Mouse (Mus musculus) midbrain, embryonic 10.5 days (tissue): ENCODE data around the gene Cntnap2. TPM values are rescaled to one million over a fixed set of nuclear protein-coding genes. Genes with fewer than 3 reads are reported as not detected.

ENCODE experiments used
- DNase-seq: peaks from one replicate; pipeline ENCODE4 v3.0.0-alpha.2; 2017; ENCODE audit warnings: low spot score
- H3K27ac ChIP-seq: fragments of 300-500 bp; sonication (generic); replicated peaks from 2 replicates; pipeline ENCODE4 v1.5.1; 2016; ENCODE audit warnings: mild to moderate bottlenecking
- H3K27me3 ChIP-seq: fragments of 300-500 bp; sonication (generic); 2 replicates; pipeline ENCODE4 v1.6.1; 2016; ENCODE audit warnings: low read depth, mild to moderate bottlenecking; ENCODE audit not compliant: poor library complexity, severe bottlenecking
- H3K36me3 ChIP-seq: fragments of 300-500 bp; sonication (generic); 2 replicates; pipeline ENCODE4 v1.6.1; 2016; ENCODE audit warnings: mild to moderate bottlenecking, moderate library complexity
- H3K4me1 ChIP-seq: fragments of 300-500 bp; sonication (generic); 2 replicates; pipeline ENCODE4 v1.6.1; 2016
- H3K4me3 ChIP-seq: fragments of 300-500 bp; sonication (generic); 2 replicates; pipeline ENCODE4 v1.5.1; 2016; ENCODE audit warnings: mild to moderate bottlenecking, moderate library complexity
- H3K9me3 ChIP-seq: fragments of 300-500 bp; sonication (generic); replicated peaks from 2 replicates; pipeline ENCODE4 v1.6.1; 2016; ENCODE audit warnings: mild to moderate bottlenecking
- WGBS: fragments of 180-500 bp; shearing (Covaris S2); methylation state at CpG from one replicate; pipeline ENCODE4 v1.1.7; 2016; 5-methylcytosine and 5-hydroxymethylcytosine counted together
- polyA plus RNA-seq: library from polyadenylated mRNA; unstranded; fragments of >200 nt; fragmentation: Nextera tagmentation; extraction: Ambion mirVana; gene quantifications from 2 replicates; pipeline ENCODE4 v1.2.1, GENCODE M21; 2016

The Cntnap2 gene
- polyA plus RNA-seq, 1 experiment from 2014 or later: 23.2 TPM

GRCm38 (mm10) chr6:46232889-46233288 is 1173.7 kb downstream of the Cntnap2 start:
- Histone ChIP-seq H3K27me3 (no peaks in the 10 kb centered on the region), H3K27ac (no peak overlapping the region), H3K9me3 (no peaks in the 10 kb centered on the region), H3K4me1 (no peaks in the 10 kb centered on the region), H3K4me3 (no peak overlapping the region), H3K36me3 (no peaks in the 10 kb centered on the region)
- WGBS: 97% methylated on average over 1 of the region's 1 CpGs
- no peak for DNase-seq

- DNase-seq: no peak
- Histone ChIP-seq H3K27me3 (no peaks in the 10 kb centered on the region), H3K9me3 (no peaks in the 10 kb centered on the region), H3K4me1 (no peaks in the 10 kb centered on the region), H3K36me3 (no peaks in the 10 kb centered on the region), H3K4me3 (no peak overlapping the region), H3K27ac (no peak overlapping the region)
- 72% methylated on average over 2 of the region's 2 CpGs for WGBS
Observed at GRCm38 (mm10) chr6:46240349-46240748, 1181.2 kb downstream of the Cntnap2 start.

- DNase-seq: no peak
- Histone ChIP-seq H3K9me3 (no peaks in the 10 kb centered on the region), H3K27ac (no peak overlapping the region), H3K4me1 (no peaks in the 10 kb centered on the region), H3K36me3 (no peaks in the 10 kb centered on the region), H3K4me3 (no peak overlapping the region), H3K27me3 (no peaks in the 10 kb centered on the region)
- 26% methylated on average over 1 of the region's 1 CpGs for WGBS
Observed at GRCm38 (mm10) chr6:46263171-46263570, 1204.0 kb downstream of the Cntnap2 start.

- Histone ChIP-seq H3K27ac (no peak overlapping the region), H3K4me3 (no peak overlapping the region), H3K36me3 (no peaks in the 10 kb centered on the region), H3K4me1 (no peaks in the 10 kb centered on the region), H3K9me3 (no peaks in the 10 kb centered on the region), H3K27me3 (no peaks in the 10 kb centered on the region)
- DNase-seq: no peak
- 87% methylated on average over 5 of the region's 5 CpGs for WGBS
Observed at GRCm38 (mm10) chr6:46346946-46347345, 1287.8 kb downstream of the Cntnap2 start.

GRCm38 (mm10) chr6:46361091-46361490 is 1301.9 kb downstream of the Cntnap2 start:
- H3K27me3 ChIP-seq: no peaks in the 10 kb centered on the region
- DNase-seq: no peak
- no peaks in the 10 kb centered on the region for H3K4me1 ChIP-seq
- no peak overlapping the region for H3K4me3 ChIP-seq
- no peak overlapping the region for H3K27ac ChIP-seq
- H3K36me3 ChIP-seq: no peaks in the 10 kb centered on the region
- no peaks in the 10 kb centered on the region for H3K9me3 ChIP-seq
- 92% methylated on average over 2 of the region's 2 CpGs for WGBS

- 91% methylated on average over 1 of the region's 1 CpGs for whole genome bisulfite sequencing
Observed at GRCm38 (mm10) chr6:46362156-46362555, 1303.0 kb downstream of the Cntnap2 start.

GRCm38 (mm10) chr6:46398725-46399589 is 1339.8 kb downstream of the Cntnap2 start:
- Histone ChIP-seq H3K4me3 (no peak overlapping the region), H3K27ac (no peak overlapping the region), H3K36me3 (no peaks in the 10 kb centered on the region), H3K27me3 (no peaks in the 10 kb centered on the region), H3K9me3 (no peaks in the 10 kb centered on the region), H3K4me1 (no peaks in the 10 kb centered on the region)
- no peak for DNase-seq
- 81% methylated on average over 2 of the region's 2 CpGs for WGBS

More at GRCm38 (mm10) chr6:46362156-46362555, 1303.0 kb downstream of the Cntnap2 start:
- Histone ChIP-seq H3K36me3 (no peaks in the 10 kb centered on the region), H3K4me1 (no peaks in the 10 kb centered on the region), H3K27me3 (no peaks in the 10 kb centered on the region), H3K4me3 (no peak overlapping the region), H3K27ac (no peak overlapping the region), H3K9me3 (no peaks in the 10 kb centered on the region)
- DNase-seq: no peak

GRCm38 (mm10) chr6:46414154-46414553 is 1355.0 kb downstream of the Cntnap2 start:
- Histone ChIP-seq H3K4me3 (no peak overlapping the region), H3K4me1 (no peaks in the 10 kb centered on the region), H3K27ac (no peak overlapping the region), H3K27me3 (no peaks in the 10 kb centered on the region), H3K9me3 (no peaks in the 10 kb centered on the region), H3K36me3 (no peaks in the 10 kb centered on the region)
- DNase-seq: no peak

GRCm38 (mm10) chr6:46414562-46414961 is 1355.4 kb downstream of the Cntnap2 start:
- WGBS: 95% methylated on average over 4 of the region's 4 CpGs
- Histone ChIP-seq H3K27me3 (no peaks in the 10 kb centered on the region), H3K9me3 (no peaks in the 10 kb centered on the region), H3K4me3 (no peak overlapping the region), H3K36me3 (no peaks in the 10 kb centered on the region), H3K4me1 (no peaks in the 10 kb centered on the region), H3K27ac (no peak overlapping the region)
- DNase-seq: no peak

- no peaks in the 10 kb centered on the region for H3K4me1 ChIP-seq
- H3K36me3 ChIP-seq: no peaks in the 10 kb centered on the region
- DNase-seq: no peak
- no peaks in the 10 kb centered on the region for H3K27me3 ChIP-seq
- H3K4me3 ChIP-seq: no peak overlapping the region
- H3K27ac ChIP-seq: no peak overlapping the region
- no peaks in the 10 kb centered on the region for H3K9me3 ChIP-seq
Observed at GRCm38 (mm10) chr6:46419827-46420226, 1360.7 kb downstream of the Cntnap2 start.

- H3K9me3 ChIP-seq: no peaks in the 10 kb centered on the region
- H3K4me1 ChIP-seq: no peaks in the 10 kb centered on the region
- no peak overlapping the region for H3K27ac ChIP-seq
- H3K27me3 ChIP-seq: no peaks in the 10 kb centered on the region
- no peak for DNase-seq
- H3K36me3 ChIP-seq: no peaks in the 10 kb centered on the region
- H3K4me3 ChIP-seq: no peak overlapping the region
Observed at GRCm38 (mm10) chr6:46420349-46420748, 1361.2 kb downstream of the Cntnap2 start.

- Histone ChIP-seq H3K36me3 (no peaks in the 10 kb centered on the region), H3K27me3 (no peaks in the 10 kb centered on the region), H3K27ac (no peak overlapping the region), H3K4me1 (no peaks in the 10 kb centered on the region), H3K4me3 (no peak overlapping the region), H3K9me3 (no peaks in the 10 kb centered on the region)
- no peak for DNase-seq
- 50% methylated on average over 5 of the region's 5 CpGs for WGBS
Observed at GRCm38 (mm10) chr6:46428231-46428630, 1369.1 kb downstream of the Cntnap2 start.

GRCm38 (mm10) chr6:46450917-46451638 is 1391.9 kb downstream of the Cntnap2 start:
- 83% methylated on average over 2 of the region's 2 CpGs for WGBS
- DNase-seq: peak; percentile 12

More at GRCm38 (mm10) chr6:46450917-46451638, 1391.9 kb downstream of the Cntnap2 start:
- Histone ChIP-seq H3K36me3 (no peaks in the 10 kb centered on the region), H3K27me3 (no peaks in the 10 kb centered on the region), H3K9me3 (no peaks in the 10 kb centered on the region), H3K4me3 (no peak overlapping the region), H3K27ac (no peak overlapping the region), H3K4me1 (0 out of 2 replicates have a peak, but pooled peaks cover 2% of the 10 kb centered on the region)
